Mouse (Mus musculus) left cerebral cortex, postnatal 36 days (tissue): ENCODE results near the gene Slfn1. TPM values are rescaled to one million over a fixed set of nuclear protein-coding genes. Genes with fewer than 3 reads are reported as not detected.

Source experiments
- total RNA-seq, 2 experiments: library from RNA; stranded (reverse); gene quantifications; 2 replicates each; pipeline ENCODE4 v1.2.3; 2021

Gene Slfn1
- total RNA-seq, 2 experiments from 2014 or later, result not detected

Other genes with a start within 250 kb of the Slfn1 start
- 10 to 100 TPM in 1 of 2 experiments, 1 to 10 TPM in 1; 9.2 to 10.3 TPM for gene Rffl, start 245.6 kb upstream of the Slfn1 start, total RNA-seq
- gene Rad51d, start 226.2 kb upstream of the Slfn1 start, total RNA-seq, result 10 to 100 TPM; 18.0 to 21.0 TPM
- not detected for gene Fndc8, start 224.7 kb upstream of the Slfn1 start, total RNA-seq
- 10 to 100 TPM; 30.6 to 44.8 TPM for gene Nle1, start 208.4 kb upstream of the Slfn1 start, total RNA-seq
- 1 to 10 TPM; 1.2 to 2.3 TPM for gene Unc45b, start 206.3 kb upstream of the Slfn1 start, total RNA-seq
- 1 to 10 TPM; 4.1 to 4.3 TPM for gene Slfn5, start 165.5 kb upstream of the Slfn1 start, total RNA-seq
- under 1 TPM; 0.30 to 0.36 TPM for gene Slfn9, start 125.0 kb upstream of the Slfn1 start, total RNA-seq
- under 1 TPM; 0.34 to 0.39 TPM for gene Slfn8, start 96.0 kb upstream of the Slfn1 start, total RNA-seq
- gene Slfn2, start 51.7 kb upstream of the Slfn1 start, total RNA-seq, result 1 to 10 TPM; 1.1 to 1.8 TPM
- gene Slfn4, start 58.3 kb downstream of the Slfn1 start, total RNA-seq, result not detected
- gene Slfn3, start 74.5 kb downstream of the Slfn1 start, total RNA-seq, result 1 to 10 TPM in 1 of 2 experiments, under 1 TPM in 1; 0.37 to 1.0 TPM
- not detected for gene Slfn14, start 169.9 kb downstream of the Slfn1 start, total RNA-seq
- gene Ap2b1, start 182.2 kb downstream of the Slfn1 start, total RNA-seq, result 100 to 1,000 TPM; 268 to 286 TPM
- 10 to 100 TPM in 1 of 2 experiments, 1 to 10 TPM in 1; 8.1 to 11.3 TPM for gene Pex12, start 185.7 kb downstream of the Slfn1 start, total RNA-seq